Mouse (Mus musculus): Measurements from ENCODE around the gene Neil3.
"Not testable (repeated sequence)": the region's sequence is repeated elsewhere in the genome, so short reads cannot be mapped to it uniquely, and the experiment has no call there.

Neil3 gene

GRCm38 (mm10) chr8:53638495-53639171, at the start of gene Neil3:
Gene Neil3, minus strand, starts transcription at chr8:53639065.
- DNase-seq = no peak

DNA sequence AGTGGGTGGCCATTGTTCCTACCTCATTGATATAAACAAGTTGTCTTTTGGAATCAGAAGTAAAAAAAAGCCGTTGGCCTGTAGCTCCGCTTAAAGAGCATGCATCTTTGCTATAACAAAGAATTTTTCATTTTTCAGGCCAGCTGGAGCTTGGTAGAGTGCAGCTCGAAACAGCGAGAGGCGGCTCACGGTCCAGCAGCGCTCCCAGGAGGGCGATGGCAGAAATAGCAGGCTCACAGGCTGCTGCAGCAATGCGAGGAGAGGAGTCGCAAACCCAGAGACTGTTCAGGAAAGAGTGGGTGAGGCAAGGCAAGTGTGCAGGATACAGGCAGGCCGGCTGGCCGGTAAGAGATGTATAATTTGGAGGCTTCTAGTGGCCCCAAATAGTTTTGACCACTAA, 42.0 kb upstream of the Neil3 start:
- peak; percentile 16 for DNase-seq

DNA sequence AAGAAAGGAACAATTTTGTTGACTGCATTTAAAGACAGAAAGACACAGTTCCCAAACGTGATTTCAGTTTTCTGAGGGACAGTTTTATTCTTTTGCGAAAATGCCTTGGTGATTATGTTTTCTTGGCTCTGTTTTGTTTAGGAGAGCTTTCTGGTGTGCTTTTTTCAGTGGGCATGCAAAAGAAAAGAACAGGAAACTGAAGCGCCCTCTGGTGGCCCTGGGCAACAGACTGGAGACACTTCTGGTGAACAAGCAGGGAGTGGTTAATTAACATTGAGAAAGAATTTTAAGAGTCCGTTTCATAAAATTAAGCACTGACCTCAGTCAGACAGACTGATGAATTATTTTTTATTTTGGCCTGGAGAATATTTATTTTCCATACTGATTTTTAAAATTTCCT, 25.1 kb upstream of the Neil3 start:
- DNase-seq = peak; percentile 11

DNA sequence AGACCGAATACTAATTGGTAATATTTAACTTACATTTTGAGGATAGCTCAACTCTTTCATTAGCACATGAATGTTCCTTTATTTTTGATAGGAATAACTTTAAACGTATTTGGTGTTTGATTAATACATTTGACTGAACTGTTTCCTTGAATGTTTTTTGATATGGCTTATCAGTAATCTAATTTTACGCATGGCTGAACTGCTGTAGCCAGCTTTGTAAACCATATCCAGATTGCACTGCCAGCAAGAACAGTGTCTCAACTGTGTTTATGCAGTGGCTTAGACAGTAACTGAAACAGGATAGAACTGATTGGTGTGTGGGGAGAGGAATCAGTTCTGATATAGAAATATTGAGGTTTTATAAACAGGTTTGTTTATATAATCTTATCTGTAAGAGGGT, 22.6 kb upstream of the Neil3 start:
- DNase-seq = no peak

DNA sequence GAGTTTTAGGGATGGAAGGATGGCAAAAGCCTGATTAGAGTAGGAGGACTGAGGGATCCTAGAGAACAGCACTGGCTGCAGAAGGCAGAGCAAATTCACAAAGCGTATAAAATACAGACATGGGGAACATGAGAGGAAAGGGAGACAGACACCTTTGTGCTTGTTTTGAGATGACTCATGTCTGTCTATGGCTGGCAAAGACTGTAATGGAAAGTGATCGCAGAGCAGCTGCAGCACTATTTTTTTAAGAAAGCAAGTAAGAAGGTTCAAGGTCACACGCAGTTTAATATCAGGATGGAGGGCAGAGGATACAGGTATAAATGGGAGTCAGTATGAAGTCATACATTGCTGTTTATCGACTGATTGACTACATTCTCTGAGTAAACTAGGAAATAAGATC, 8.2 kb downstream of the Neil3 start:
- no peak for DNase-seq

- DNase-seq = no peak
Observed at GRCm38 (mm10) chr8:53628864-53629415, 9.9 kb downstream of the Neil3 start.

GRCm38 (mm10) chr8:53623425-53623824, 15.4 kb downstream of the Neil3 start:
- no peak for DNase-seq

DNA sequence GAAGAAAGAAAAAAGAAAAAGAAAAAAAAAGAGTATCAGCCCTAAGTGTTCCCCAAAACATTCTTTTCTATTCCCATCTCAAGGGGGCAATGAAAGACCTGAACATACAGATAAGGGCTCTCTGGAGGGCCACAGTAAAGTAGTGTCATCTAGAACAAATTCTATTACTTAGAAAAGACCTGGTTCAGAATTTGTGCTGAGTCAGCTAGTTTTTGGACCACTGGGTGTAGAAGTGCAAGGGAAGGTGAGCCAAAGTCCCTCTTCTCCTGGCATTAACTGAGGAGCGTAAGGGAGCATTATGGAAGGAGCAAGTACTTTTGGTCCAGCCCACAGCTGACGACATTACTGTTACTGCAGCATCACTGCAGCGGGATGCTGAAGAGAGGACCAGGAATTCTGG, 19.7 kb downstream of the Neil3 start:
- DNase-seq = no peak

DNA sequence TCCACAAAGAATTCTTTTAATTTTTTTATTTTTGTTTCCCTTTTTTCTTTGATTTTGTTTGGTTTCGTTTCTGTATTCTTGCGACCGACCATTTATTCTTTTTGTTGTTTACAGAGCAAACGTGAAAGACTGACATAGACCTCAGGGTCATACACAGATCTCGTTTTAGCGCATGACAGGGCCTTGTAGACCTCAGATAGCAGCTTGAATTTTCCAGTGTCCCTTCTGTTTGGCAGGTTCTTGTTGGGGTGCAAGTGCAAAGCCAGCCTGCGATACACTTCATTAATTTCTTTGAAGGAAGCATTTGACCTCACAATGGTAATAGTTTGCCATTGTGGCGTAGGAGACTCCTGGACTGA, 24.6 kb downstream of the Neil3 start:
- no peak for DNase-seq

GRCm38 (mm10) chr8:53613577-53614287, 25.1 kb downstream of the Neil3 start:
- DNase-seq = no peak

- DNase-seq = no peak
Observed at GRCm38 (mm10) chr8:53612297-53612696, 26.6 kb downstream of the Neil3 start.

DNA sequence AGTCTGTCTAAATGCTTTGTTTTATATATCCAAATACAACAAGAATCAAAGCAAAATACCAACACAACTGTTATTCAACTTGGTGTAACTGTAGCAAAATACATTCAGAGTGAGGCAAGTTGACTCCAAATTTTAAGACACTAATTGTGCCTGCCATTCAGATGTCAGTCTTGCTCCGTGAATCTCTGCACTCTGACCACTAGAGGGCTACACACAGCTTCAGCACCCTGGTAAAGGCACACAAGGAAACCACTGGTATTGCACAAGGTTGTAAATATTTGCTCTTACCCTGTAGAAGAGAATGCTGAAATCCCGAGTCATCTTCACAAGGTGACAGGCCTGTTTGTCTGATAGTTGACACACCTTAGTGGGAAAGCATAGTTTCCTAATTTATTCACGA, 31.8 kb downstream of the Neil3 start:
- peak; percentile 13 for DNase-seq

DNA sequence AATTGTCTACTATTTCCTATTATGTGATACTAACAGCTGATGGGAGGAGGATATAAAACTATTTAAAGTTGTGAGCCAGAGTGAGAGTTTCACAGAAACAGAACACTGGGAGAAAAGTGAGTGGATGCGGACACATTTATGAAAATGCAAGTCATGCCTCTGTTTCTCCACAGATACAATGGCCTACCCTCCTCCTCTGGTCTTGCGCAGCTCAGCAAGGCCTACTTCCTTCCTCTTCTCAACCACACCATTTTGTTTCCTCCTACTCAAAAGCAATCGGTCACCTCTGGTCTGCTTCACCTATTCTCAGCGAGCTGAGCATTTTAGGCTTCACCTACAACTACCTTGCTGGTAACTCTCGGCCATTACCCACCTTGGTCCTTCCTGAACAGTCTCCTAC, 34.0 kb downstream of the Neil3 start:
- DNase-seq = no peak

- no peak for DNase-seq
Observed at GRCm38 (mm10) chr8:53603672-53604071, 35.2 kb downstream of the Neil3 start.

DNA sequence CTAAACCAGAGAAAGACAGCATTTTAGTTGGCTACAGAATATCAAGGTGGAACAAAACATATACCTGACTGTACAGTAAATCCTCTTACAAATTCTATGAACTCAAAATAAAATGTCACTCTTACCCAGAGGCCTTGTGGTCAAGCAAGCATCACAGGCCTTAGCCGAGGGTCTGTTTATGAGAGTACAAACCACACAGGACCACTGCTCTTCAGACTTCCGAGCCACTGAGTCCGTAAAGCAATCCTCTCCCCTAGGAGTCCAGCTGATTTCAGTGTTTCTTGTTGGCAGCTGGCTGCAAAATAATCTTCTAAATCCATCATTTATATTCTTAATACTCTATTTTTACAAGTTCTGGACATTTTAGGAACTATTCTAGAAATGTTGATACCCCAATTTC, 38.0 kb downstream of the Neil3 start:
- DNase-seq = no peak

- no peak for DNase-seq
Observed at GRCm38 (mm10) chr8:53600025-53600811, 38.6 kb downstream of the Neil3 start.

DNA sequence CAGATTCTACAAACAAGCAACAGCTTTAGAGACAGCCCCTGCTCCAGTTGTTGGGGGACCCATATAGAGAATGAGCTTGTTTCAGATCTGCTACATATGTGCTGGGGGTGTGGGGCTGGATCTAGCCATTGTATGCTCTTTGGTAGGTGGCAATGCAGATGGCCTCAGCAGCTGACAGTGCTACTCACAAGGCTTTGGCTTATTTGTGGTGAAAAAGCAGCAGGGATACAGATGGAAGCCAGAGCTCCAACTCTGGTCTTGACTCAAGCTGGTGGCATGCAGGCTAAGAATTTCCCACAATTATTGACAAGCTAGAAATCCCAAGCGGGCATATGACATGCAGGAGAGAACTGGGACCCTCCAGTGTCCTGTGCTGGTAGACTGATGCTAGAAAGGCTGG, 40.8 kb downstream of the Neil3 start:
- no peak for DNase-seq

- no peak for DNase-seq
Observed at GRCm38 (mm10) chr8:53591777-53592176, 47.1 kb downstream of the Neil3 start.

DNA sequence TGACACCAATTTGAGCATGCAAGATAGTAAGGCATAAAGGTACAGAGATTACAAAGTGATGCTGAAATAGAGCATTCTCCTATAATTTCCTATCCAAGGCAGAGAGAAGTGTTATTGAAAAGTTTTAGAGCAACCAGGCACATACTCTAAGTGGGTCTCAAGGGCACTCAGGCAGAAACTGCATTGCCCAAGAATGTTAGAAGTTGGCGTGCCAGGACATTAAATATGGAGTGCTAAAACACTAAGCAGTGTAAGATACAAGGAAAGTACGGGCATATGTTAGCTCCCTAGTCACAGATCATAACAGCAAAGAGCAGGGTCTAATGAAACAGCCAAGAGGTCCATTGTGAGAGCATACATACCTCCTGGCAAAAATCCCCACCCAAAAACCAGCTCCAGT, 65.3 kb downstream of the Neil3 start:
- DNase-seq = no peak

DNA sequence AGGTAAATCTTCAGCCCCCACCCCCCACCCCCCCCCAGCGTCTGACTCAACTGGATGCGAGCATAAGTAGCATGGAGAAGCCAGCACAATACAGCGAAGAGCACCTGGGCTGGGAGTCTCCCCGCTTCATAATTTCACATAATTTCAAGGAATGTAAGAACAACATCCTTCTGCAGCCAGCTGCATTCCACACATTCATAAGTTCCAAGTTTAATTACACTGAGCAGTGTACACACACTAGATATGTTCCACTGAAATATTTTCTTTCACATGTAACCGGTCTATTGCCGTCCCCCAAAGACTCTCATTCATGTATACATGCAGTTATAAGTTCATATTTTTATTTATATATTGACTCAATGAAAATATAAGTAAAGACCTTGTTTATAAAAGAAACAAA, 72.6 kb downstream of the Neil3 start:
- no peak for DNase-seq

- DNase-seq = no peak
Observed at GRCm38 (mm10) chr8:53562441-53563040, 76.3 kb downstream of the Neil3 start.

GRCm38 (mm10) chr8:53539585-53539984, 99.3 kb downstream of the Neil3 start:
- no peak for DNase-seq

DNA sequence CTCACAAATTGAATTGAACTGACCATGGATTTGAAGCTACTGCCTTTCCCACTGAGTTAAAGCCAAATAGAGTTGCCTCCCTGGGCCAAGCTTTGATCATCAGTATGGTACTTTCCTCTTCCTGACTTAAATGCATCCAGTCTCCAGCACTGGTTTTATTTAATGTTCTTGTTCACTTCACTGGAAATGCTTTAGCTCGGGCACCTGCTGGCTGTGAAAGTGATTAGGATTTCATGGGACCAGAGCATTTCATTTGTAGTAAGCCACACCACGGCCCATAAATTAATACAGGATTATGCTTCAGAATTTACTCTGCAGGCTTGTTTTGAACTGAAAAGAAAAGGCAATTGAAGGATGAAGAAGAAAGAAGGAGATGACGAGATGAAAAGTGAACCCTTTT, 100.8 kb downstream of the Neil3 start:
- DNase-seq = not testable (repeated sequence)
